Comparison of ENCODE assay signal across 11 mouse cellular contexts in genomic region chr6:129215886-129216637, GRCm38 (mm10). TPM values are rescaled to one million over a fixed set of nuclear protein-coding genes. Genes with fewer than 3 reads are reported as not detected.
DNase-seq lines count a peak whose midpoint lies in the region; ATAC-seq lines count a peak whose summit lies in the region.
"Had no signal": no experiment of that assay in that cellular context is flagged by ENCODE, and none has a peak within 500 bp of the region (broad histone marks: within the 10 kb centered on the region; RNA-seq: fewer than 3 reads in every experiment).

No protein-coding gene starts in this region.

- peak; percentile 67 for ATAC-seq in embryonic facial prominence, embryonic 14.5 days (ENCODE audit: low read depth)
- ATAC-seq in liver, embryonic 11.5 days (replicated peaks; ENCODE audit: low FRiP score): peak; percentile 60; the same call in 1 of the 2 replicates
- peak; percentile 48 for ATAC-seq in inflammation-experienced regulatory T-cells, adult 6 months
- ATAC-seq in stomach, embryonic 15.5 days (ENCODE audit: insufficient read depth, low FRiP score, low read depth): no peak
- no peak for ATAC-seq in forebrain, embryonic 13.5 days

- no peaks in the 10 kb centered on the region for H3K36me3 ChIP-seq in embryonic facial prominence, embryonic 14.5 days (ENCODE audit: control insufficient read depth, insufficient read depth, low read length)
- H3K36me3 ChIP-seq in embryonic facial prominence, embryonic 10.5 days (replicated peaks): no peaks in the 10 kb centered on the region
- no peaks in the 10 kb centered on the region for H3K36me3 ChIP-seq in liver, embryonic 11.5 days (ENCODE audit: control insufficient read depth, insufficient read depth, low read length)
- no peaks in the 10 kb centered on the region for H3K36me3 ChIP-seq in stomach, embryonic 15.5 days
- no peaks in the 10 kb centered on the region for H3K36me3 ChIP-seq in forebrain, embryonic 13.5 days (ENCODE audit: poor library complexity, severe bottlenecking)
- H3K36me3 ChIP-seq: midbrain, embryonic 12.5 days had no signal

- no peak overlapping the region for H3K9ac ChIP-seq in embryonic facial prominence, embryonic 14.5 days (ENCODE audit: low read depth, low read length)
- no peak overlapping the region for H3K9ac ChIP-seq in liver, embryonic 11.5 days (ENCODE audit: low read depth, low read length)
- no peak overlapping the region for H3K9ac ChIP-seq in stomach, embryonic 15.5 days
- H3K9ac ChIP-seq in forebrain, embryonic 13.5 days: no peak overlapping the region
- H3K9ac ChIP-seq: midbrain, embryonic 12.5 days had no signal

- no peaks in the 10 kb centered on the region for H3K9me3 ChIP-seq in embryonic facial prominence, embryonic 14.5 days (ENCODE audit: control insufficient read depth, low read length)
- no peaks in the 10 kb centered on the region for H3K9me3 ChIP-seq in embryonic facial prominence, embryonic 10.5 days
- no peaks in the 10 kb centered on the region for H3K9me3 ChIP-seq in liver, embryonic 11.5 days (ENCODE audit: control insufficient read depth, low read length)
- H3K9me3 ChIP-seq in stomach, embryonic 15.5 days: no peaks in the 10 kb centered on the region
- no peaks in the 10 kb centered on the region for H3K9me3 ChIP-seq in forebrain, embryonic 13.5 days (replicated peaks)
- H3K9me3 ChIP-seq: midbrain, embryonic 12.5 days had no signal

- WGBS in embryonic facial prominence, embryonic 14.5 days: 64% methylated on average over 7 of the region's 7 CpGs
- 87% methylated on average over 7 of the region's 7 CpGs for WGBS in embryonic facial prominence, embryonic 10.5 days
- WGBS in liver, embryonic 11.5 days: 72% methylated on average over 7 of the region's 7 CpGs
- 61% methylated on average over 7 of the region's 7 CpGs for WGBS in stomach, embryonic 15.5 days
- 89% methylated on average over 7 of the region's 7 CpGs for WGBS in forebrain, embryonic 13.5 days

- H3K27me3 ChIP-seq in embryonic facial prominence, embryonic 14.5 days (replicated peaks; ENCODE audit: control insufficient read depth, insufficient read depth, low read length): no peaks in the 10 kb centered on the region
- H3K27me3 ChIP-seq in embryonic facial prominence, embryonic 10.5 days (replicated peaks; ENCODE audit: low read depth, poor library complexity, severe bottlenecking): no peaks in the 10 kb centered on the region
- no peaks in the 10 kb centered on the region for H3K27me3 ChIP-seq in liver, embryonic 11.5 days (replicated peaks; ENCODE audit: control insufficient read depth, insufficient read depth, low read length)
- no peaks in the 10 kb centered on the region for H3K27me3 ChIP-seq in stomach, embryonic 15.5 days (replicated peaks)
- no peaks in the 10 kb centered on the region for H3K27me3 ChIP-seq in forebrain, embryonic 13.5 days
- H3K27me3 ChIP-seq: midbrain, embryonic 12.5 days had no signal

- peak; percentile 74 for DNase-seq in embryonic facial prominence, embryonic 14.5 days (ENCODE audit: low spot score)
- no peak for DNase-seq in embryonic facial prominence, embryonic 10.5 days (ENCODE audit: low spot score)
- DNase-seq in liver, embryonic 11.5 days (ENCODE audit: low spot score): no peak
- DNase-seq in liver: no peak
- no peak for DNase-seq in embryo, embryonic 10.5 days (ENCODE audit: low spot score)

- no peak overlapping the region for H3K27ac ChIP-seq in embryonic facial prominence, embryonic 14.5 days (replicated peaks; ENCODE audit: low read depth, low read length)
- no peak overlapping the region for H3K27ac ChIP-seq in embryonic facial prominence, embryonic 10.5 days (replicated peaks)
- no peak overlapping the region for H3K27ac ChIP-seq in liver, embryonic 11.5 days (ENCODE audit: low read depth, low read length)
- H3K27ac ChIP-seq in stomach, embryonic 15.5 days: peak overlapping the region; percentile 26; the same call in 1 of the 2 replicates
- H3K27ac ChIP-seq in forebrain, embryonic 13.5 days: no peak overlapping the region
- H3K27ac ChIP-seq: midbrain, embryonic 12.5 days had no signal

- no peak overlapping the region for H3K4me3 ChIP-seq in embryonic facial prominence, embryonic 14.5 days (ENCODE audit: low read depth, low read length)
- no peak overlapping the region for H3K4me3 ChIP-seq in embryonic facial prominence, embryonic 10.5 days
- no peak overlapping the region for H3K4me3 ChIP-seq in liver, embryonic 11.5 days (ENCODE audit: low read depth, low read length)
- H3K4me3 ChIP-seq in stomach, embryonic 15.5 days (replicated peaks): no peak overlapping the region
- H3K4me3 ChIP-seq in forebrain, embryonic 13.5 days: no peak overlapping the region
- H3K4me3 ChIP-seq: midbrain, embryonic 12.5 days had no signal

- H3K4me1 ChIP-seq in embryonic facial prominence, embryonic 14.5 days (ENCODE audit: control insufficient read depth, insufficient read depth, low read length): no peaks in the 10 kb centered on the region
- H3K4me1 ChIP-seq in embryonic facial prominence, embryonic 10.5 days: no peaks in the 10 kb centered on the region
- peaks cover 6% of the 10 kb centered on the region; the same call in 1 of the 2 replicates for H3K4me1 ChIP-seq in liver, embryonic 11.5 days (replicated peaks; ENCODE audit: control insufficient read depth, insufficient read depth, low read length)
- H3K4me1 ChIP-seq in stomach, embryonic 15.5 days: peaks cover 7% of the 10 kb centered on the region; the same call in 1 of the 2 replicates
- no peaks in the 10 kb centered on the region for H3K4me1 ChIP-seq in forebrain, embryonic 13.5 days
- H3K4me1 ChIP-seq: midbrain, embryonic 12.5 days had no signal

- no peak overlapping the region for H3K4me2 ChIP-seq in embryonic facial prominence, embryonic 14.5 days (ENCODE audit: low read depth, low read length)
- H3K4me2 ChIP-seq in liver, embryonic 11.5 days: no peak overlapping the region
- no peak overlapping the region for H3K4me2 ChIP-seq in stomach, embryonic 15.5 days
- no peak overlapping the region for H3K4me2 ChIP-seq in forebrain, embryonic 13.5 days
- H3K4me2 ChIP-seq: midbrain, embryonic 12.5 days had no signal

RNA-seq across cellular contexts. Expression of gene Clec2d, which starts 35.6 kb away (rescaled TPM):
- polyA plus RNA-seq in embryonic facial prominence, embryonic 14.5 days (2014; fragmentation: Nextera tagmentation; extraction: Ambion mirVana): 0.51 and 0.97 TPM in 2 replicates
- polyA plus RNA-seq in embryonic facial prominence, embryonic 10.5 days (2016; fragmentation: Nextera tagmentation; extraction: Ambion mirVana): not detected in 2 replicates
- not detected in 2 replicates for polyA plus RNA-seq in liver, embryonic 11.5 days (2014; fragmentation: Nextera tagmentation; extraction: Ambion mirVana)
- polyA plus RNA-seq in inflammation-experienced regulatory T-cells, adult 6 months (2017; shearing (Covaris generic)): 10 to 100 TPM; 12.0 to 41.7 (median 33.6) TPM
- polyA plus RNA-seq in stomach, embryonic 15.5 days (2015; fragmentation: Nextera tagmentation; extraction: Ambion mirVana): 0.85 and 1.1 TPM in 2 replicates
- not detected in 2 replicates for polyA plus RNA-seq in forebrain, embryonic 13.5 days (2015; fragmentation: Nextera tagmentation; extraction: Ambion mirVana)
- polyA plus RNA-seq: embryonic facial prominence, embryonic 11.5 days had no signal

RNA-seq across cellular contexts. Expression of gene Cd69, which starts 59.2 kb away (rescaled TPM):
- 0.18 and 0.35 TPM in 2 replicates for polyA plus RNA-seq in embryonic facial prominence, embryonic 14.5 days (2014; fragmentation: Nextera tagmentation; extraction: Ambion mirVana)
- polyA plus RNA-seq in embryonic facial prominence, embryonic 10.5 days (2016; fragmentation: Nextera tagmentation; extraction: Ambion mirVana): not detected in 2 replicates
- polyA plus RNA-seq in liver, embryonic 11.5 days (2014; fragmentation: Nextera tagmentation; extraction: Ambion mirVana): 0.96 and 1.1 TPM in 2 replicates
- 100 to 1,000 TPM; 152 to 264 (median 175) TPM for polyA plus RNA-seq in inflammation-experienced regulatory T-cells, adult 6 months (2017; shearing (Covaris generic))
- 0.40 and 0.59 TPM in 2 replicates for polyA plus RNA-seq in stomach, embryonic 15.5 days (2015; fragmentation: Nextera tagmentation; extraction: Ambion mirVana)
- not detected in 2 replicates for polyA plus RNA-seq in forebrain, embryonic 13.5 days (2015; fragmentation: Nextera tagmentation; extraction: Ambion mirVana)
- polyA plus RNA-seq: heart, postnatal 0 days; midbrain, embryonic 12.5 days had no signal

Comparison
In these comparisons a context has a peak if more than half of its experiments do, and no peak if none do; other contexts are left out.
1. ATAC-seq: peak in embryonic facial prominence, embryonic 14.5 days (single experiment), liver, embryonic 11.5 days (single experiment) and inflammation-experienced regulatory T-cells, adult 6 months (single experiment); none in stomach, embryonic 15.5 days (single experiment) and forebrain, embryonic 13.5 days (single experiment).
2. RNA of gene Cd69, which starts 59.2 kb away (polyA plus RNA-seq): 152 to 264 TPM in inflammation-experienced regulatory T-cells, adult 6 months; 0.96 to 1.1 TPM in liver, embryonic 11.5 days, 0.40 to 0.59 TPM in stomach, embryonic 15.5 days, 0.18 to 0.35 TPM in embryonic facial prominence, embryonic 14.5 days, not detected in forebrain, embryonic 13.5 days and not detected in embryonic facial prominence, embryonic 10.5 days; every median in the first group is over 10 times any median in the second.